Mouse (Mus musculus) hindbrain, embryonic 13.5 days (tissue): ENCODE measurements at regions not wholly inside any gene's neighbourhood (a gene's known extent, or its start where the extent isn't known, plus 50 kb on each side); places are given as distances from the start of the nearest gene placed in this dataset.

Experiments used
- ATAC-seq: fragments of 200-750 bp; cut with Nextera tagmentation; 2 replicates; pipeline ENCODE4 v1.8.0; 2017; ENCODE audit warnings: moderate TSS enrichment; ENCODE audit not compliant: low FRiP score
- H3K27ac ChIP-seq: fragments of 300-500 bp; sonication (generic); 2 replicates; pipeline ENCODE4 v1.5.1; 2015; ENCODE audit warnings: inconsistent platforms, mild to moderate bottlenecking, moderate library complexity
- H3K27me3 ChIP-seq: fragments of 300-500 bp; sonication (generic); 2 replicates; pipeline ENCODE4 v1.6.1; 2015; ENCODE audit warnings: mild to moderate bottlenecking, inconsistent platforms
- H3K36me3 ChIP-seq: fragments of 300-500 bp; sonication (generic); 2 replicates; pipeline ENCODE4 v1.6.1; 2015; ENCODE audit warnings: mild to moderate bottlenecking, inconsistent platforms
- H3K4me1 ChIP-seq: fragments of 300-500 bp; sonication (generic); replicated peaks from 2 replicates; pipeline ENCODE4 v1.6.1; 2015; ENCODE audit warnings: inconsistent platforms
- H3K4me2 ChIP-seq: fragments of 300-500 bp; sonication (generic); 2 replicates; pipeline ENCODE4 v1.6.1; 2015; ENCODE audit warnings: inconsistent platforms, mild to moderate bottlenecking, moderate library complexity
- H3K4me3 ChIP-seq: fragments of 300-500 bp; sonication (generic); 2 replicates; pipeline ENCODE4 v1.5.1; 2015; ENCODE audit warnings: mild to moderate bottlenecking, inconsistent platforms
- H3K9ac ChIP-seq: fragments of 300-500 bp; sonication (generic); 2 replicates; pipeline ENCODE4 v1.6.1; 2015; ENCODE audit warnings: mild to moderate bottlenecking, inconsistent platforms
- H3K9me3 ChIP-seq: fragments of 300-500 bp; sonication (generic); 2 replicates; pipeline ENCODE4 v1.6.1; 2016; ENCODE audit warnings: inconsistent platforms
- WGBS: fragments of 180-500 bp; shearing (Covaris S2); methylation state at CpG from one replicate; pipeline ENCODE4 v1.1.7; 2015; 5-methylcytosine and 5-hydroxymethylcytosine counted together

GRCm38 (mm10) chr2:51206332-51206731, 57.4 kb upstream of the Rnd3 start:
- Histone ChIP-seq H3K9ac (no peak overlapping the region), H3K36me3 (no peaks in the 10 kb centered on the region), H3K9me3 (no peaks in the 10 kb centered on the region), H3K4me3 (no peak overlapping the region), H3K4me2 (no peak overlapping the region), H3K27ac (no peak overlapping the region), H3K27me3 (no peaks in the 10 kb centered on the region), H3K4me1 (no peaks in the 10 kb centered on the region)
- no peak for ATAC-seq
- 50% methylated on average over 4 of the region's 4 CpGs for WGBS
